In genomic region chrX:75874332-75875291, GRCm38 (mm10) we compare ENCODE assay signal across 8 mouse cellular contexts. TPM values are rescaled to one million over a fixed set of nuclear protein-coding genes. Genes with fewer than 3 reads are reported as not detected.
DNase-seq lines count a peak whose midpoint lies in the region; ATAC-seq and TF ChIP-seq lines count a peak whose summit lies in the region.

Gene Pls3, minus strand, starts transcription at chrX:75875182.

- H3K4me2 ChIP-seq in heart, embryonic 13.5 days = peak within 1 kb of the TSS; percentile 68
- H3K4me2 ChIP-seq in kidney, embryonic 16.5 days (replicated peaks; ENCODE audit: low read depth, low read length) = peak within 1 kb of the TSS; percentile 52
- peak within 1 kb of the TSS; percentile 45 for H3K4me2 ChIP-seq in limb, embryonic 15.5 days
- H3K4me2 ChIP-seq in midbrain, embryonic 16.5 days (ENCODE audit: low read length) = peak within 1 kb of the TSS; percentile 67
- peak within 1 kb of the TSS; percentile 50 for H3K4me2 ChIP-seq in stomach, embryonic 15.5 days

- peak within 1 kb of the TSS; percentile 81 for H3K4me3 ChIP-seq in E14TG2a.4 (replicated peaks; ENCODE audit: low read length)
- peak within 1 kb of the TSS; percentile 68 for H3K4me3 ChIP-seq in brown adipose tissue, adult 24 weeks (ENCODE audit: insufficient read depth, low read depth, low read length)
- H3K4me3 ChIP-seq in forebrain, embryonic 10.5 days = peak within 1 kb of the TSS; percentile 60
- peak within 1 kb of the TSS; percentile 63 for H3K4me3 ChIP-seq in heart, embryonic 13.5 days
- peak within 1 kb of the TSS; percentile 61 for H3K4me3 ChIP-seq in kidney, embryonic 16.5 days (ENCODE audit: low read length)
- peak within 1 kb of the TSS; percentile 50 for H3K4me3 ChIP-seq in limb, embryonic 15.5 days
- peak within 1 kb of the TSS; percentile 54 for H3K4me3 ChIP-seq in midbrain, embryonic 16.5 days (ENCODE audit: low read depth, low read length)
- peak within 1 kb of the TSS; percentile 54 for H3K4me3 ChIP-seq in stomach, embryonic 15.5 days (replicated peaks)

- no peaks in the 10 kb centered on the region for H3K9me3 ChIP-seq in E14TG2a.4 (ENCODE audit: low read length)
- no peaks in the 10 kb centered on the region for H3K9me3 ChIP-seq in forebrain, embryonic 10.5 days
- H3K9me3 ChIP-seq in heart, embryonic 13.5 days = no peaks in the 10 kb centered on the region
- H3K9me3 ChIP-seq in kidney, embryonic 16.5 days (ENCODE audit: low read length) = no peaks in the 10 kb centered on the region
- no peaks in the 10 kb centered on the region for H3K9me3 ChIP-seq in limb, embryonic 15.5 days
- H3K9me3 ChIP-seq in midbrain, embryonic 16.5 days (replicated peaks; ENCODE audit: control insufficient read depth, low read length, poor library complexity, severe bottlenecking) = no peaks in the 10 kb centered on the region
- H3K9me3 ChIP-seq in stomach, embryonic 15.5 days = no peaks in the 10 kb centered on the region

- H3K9ac ChIP-seq in heart, embryonic 13.5 days = peak within 1 kb of the TSS; percentile 83
- peak within 1 kb of the TSS; percentile 68 for H3K9ac ChIP-seq in kidney, embryonic 16.5 days (replicated peaks; ENCODE audit: low read length)
- H3K9ac ChIP-seq in limb, embryonic 15.5 days = peak within 1 kb of the TSS; percentile 28; the same call in 1 of the 2 replicates
- peak within 1 kb of the TSS; percentile 61; the same call in 1 of the 2 replicates for H3K9ac ChIP-seq in midbrain, embryonic 16.5 days (ENCODE audit: low read depth, low read length)
- H3K9ac ChIP-seq in stomach, embryonic 15.5 days = peak within 1 kb of the TSS; percentile 6

- peak; percentile 82 for DNase-seq in forebrain, embryonic 10.5 days (ENCODE audit: extremely low spot score, low spot score)

- H3K36me3 ChIP-seq in E14TG2a.4 (ENCODE audit: insufficient read depth, low read length) = no peaks in the 10 kb centered on the region
- no peaks in the 10 kb centered on the region for H3K36me3 ChIP-seq in forebrain, embryonic 10.5 days (replicated peaks)
- H3K36me3 ChIP-seq in heart, embryonic 13.5 days = no peaks in the 10 kb centered on the region
- no peaks in the 10 kb centered on the region for H3K36me3 ChIP-seq in kidney, embryonic 16.5 days (ENCODE audit: insufficient read depth, low read length)
- H3K36me3 ChIP-seq in limb, embryonic 15.5 days = no peaks in the 10 kb centered on the region
- H3K36me3 ChIP-seq in midbrain, embryonic 16.5 days (ENCODE audit: control insufficient read depth, insufficient read depth, low read length) = no peaks in the 10 kb centered on the region
- no peaks in the 10 kb centered on the region for H3K36me3 ChIP-seq in stomach, embryonic 15.5 days

- peak within 1 kb of the TSS; percentile 96 for H3K27ac ChIP-seq in brown adipose tissue, adult 24 weeks (replicated peaks; ENCODE audit: low read depth, low read length)
- H3K27ac ChIP-seq in forebrain, embryonic 10.5 days = peak within 1 kb of the TSS; percentile 84
- H3K27ac ChIP-seq in heart, embryonic 13.5 days (replicated peaks) = peak within 1 kb of the TSS; percentile 88
- peak within 1 kb of the TSS; percentile 92 for H3K27ac ChIP-seq in kidney, embryonic 16.5 days (ENCODE audit: low read length)
- peak within 1 kb of the TSS; percentile 91 for H3K27ac ChIP-seq in limb, embryonic 15.5 days
- peak within 1 kb of the TSS; percentile 63 for H3K27ac ChIP-seq in midbrain, embryonic 16.5 days (ENCODE audit: low read length)
- peak within 1 kb of the TSS; percentile 88 for H3K27ac ChIP-seq in stomach, embryonic 15.5 days

- H3K27me3 ChIP-seq in E14TG2a.4 (ENCODE audit: insufficient read depth, low read length) = no peaks in the 10 kb centered on the region
- no peaks in the 10 kb centered on the region for H3K27me3 ChIP-seq in forebrain, embryonic 10.5 days (ENCODE audit: poor library complexity, severe bottlenecking)
- peaks cover 4% of the 10 kb centered on the region; the same call in 1 of the 2 replicates for H3K27me3 ChIP-seq in heart, embryonic 13.5 days (replicated peaks)
- H3K27me3 ChIP-seq in kidney, embryonic 16.5 days (ENCODE audit: insufficient read depth, low read length) = peaks cover 8% of the 10 kb centered on the region; the same call in 1 of the 2 replicates
- peaks cover 11% of the 10 kb centered on the region for H3K27me3 ChIP-seq in limb, embryonic 15.5 days
- H3K27me3 ChIP-seq in midbrain, embryonic 16.5 days (ENCODE audit: control insufficient read depth, insufficient read depth, low read depth, low read length) = no peaks in the 10 kb centered on the region
- no peaks in the 10 kb centered on the region for H3K27me3 ChIP-seq in stomach, embryonic 15.5 days (replicated peaks)

- 14% methylated on average over 37 of the region's 45 CpGs for WGBS in forebrain, embryonic 10.5 days
- WGBS in heart, embryonic 13.5 days = 4% methylated on average over 43 of the region's 45 CpGs
- 21% methylated on average over 36 of the region's 45 CpGs for WGBS in kidney, embryonic 16.5 days
- 14% methylated on average over 36 of the region's 45 CpGs for WGBS in limb, embryonic 15.5 days
- 15% methylated on average over 36 of the region's 45 CpGs for WGBS in midbrain, embryonic 16.5 days
- WGBS in stomach, embryonic 15.5 days = 9% methylated on average over 34 of the region's 45 CpGs

- TF ChIP-seq CTCF in E14TG2a.4 (conservative IDR thresholded peaks at IDR 0.05; ENCODE audit: low read length) = no peak

- H3K4me1 ChIP-seq in E14TG2a.4 (replicated peaks; ENCODE audit: low read depth, low read length) = peaks cover 12% of the 10 kb centered on the region; the same call in 1 of the 2 replicates
- no peaks in the 10 kb centered on the region for H3K4me1 ChIP-seq in brown adipose tissue, adult 24 weeks (ENCODE audit: control insufficient read depth, insufficient read depth, insufficient read length, low read length)
- peaks cover 7% of the 10 kb centered on the region; the same call in 1 of the 2 replicates for H3K4me1 ChIP-seq in forebrain, embryonic 10.5 days
- 0 out of 2 replicates have a peak, but pooled peaks cover 4% of the 10 kb centered on the region for H3K4me1 ChIP-seq in heart, embryonic 13.5 days
- H3K4me1 ChIP-seq in kidney, embryonic 16.5 days (ENCODE audit: insufficient read depth, low read length) = no peaks in the 10 kb centered on the region
- H3K4me1 ChIP-seq in limb, embryonic 15.5 days = no peaks in the 10 kb centered on the region
- H3K4me1 ChIP-seq in midbrain, embryonic 16.5 days (ENCODE audit: control insufficient read depth, insufficient read depth, low read length) = no peaks in the 10 kb centered on the region
- no peaks in the 10 kb centered on the region for H3K4me1 ChIP-seq in stomach, embryonic 15.5 days

- peak; percentile 91 for ATAC-seq in heart, embryonic 13.5 days (ENCODE audit: extremely low read depth, insufficient number of reproducible peaks, low FRiP score, low TSS enrichment)
- ATAC-seq in kidney, embryonic 16.5 days (ENCODE audit: low FRiP score, low TSS enrichment) = peak; percentile 99
- peak; percentile 94 for ATAC-seq in limb, embryonic 15.5 days (ENCODE audit: insufficient number of reproducible peaks, low FRiP score, low TSS enrichment, low read depth)
- peak; percentile 99 for ATAC-seq in midbrain, embryonic 16.5 days
- peak; percentile 95 for ATAC-seq in stomach, embryonic 15.5 days (ENCODE audit: insufficient read depth, low FRiP score, low read depth)

RNA-seq across cellular contexts. Expression of gene Pls3, which starts in this region (rescaled TPM):
- 33.5 and 47.8 TPM in 2 replicates for polyA plus RNA-seq in brown adipose tissue, adult 24 weeks (2012; ENCODE audit: insufficient read depth, insufficient read length, missing spikeins)
- polyA plus RNA-seq in forebrain, embryonic 10.5 days (2016; fragmentation: Nextera tagmentation; extraction: Ambion mirVana) = 78.1 and 82.8 TPM in 2 replicates
- polyA plus RNA-seq in heart, embryonic 13.5 days (2015; fragmentation: Nextera tagmentation; extraction: Ambion mirVana) = 66.3 and 74.9 TPM in 2 replicates
- polyA plus RNA-seq in kidney, embryonic 16.5 days (2015; fragmentation: Nextera tagmentation; extraction: Ambion mirVana) = 127 and 132 TPM in 2 replicates
- 122 and 126 TPM in 2 replicates for polyA plus RNA-seq in limb, embryonic 15.5 days (2015; fragmentation: Nextera tagmentation; extraction: Ambion mirVana)
- 31.1 and 31.4 TPM in 2 replicates for polyA plus RNA-seq in midbrain, embryonic 16.5 days (2015; fragmentation: Nextera tagmentation; extraction: Ambion mirVana)
- polyA plus RNA-seq in stomach, embryonic 15.5 days (2015; fragmentation: Nextera tagmentation; extraction: Ambion mirVana) = 84.9 and 85.9 TPM in 2 replicates

Comparison
In these comparisons a context has a peak if more than half of its experiments do, and no peak if none do; other contexts are left out.
1. Peak in every context shown above with its lines: DNase-seq, ATAC-seq, H3K4me3 ChIP-seq and H3K27ac ChIP-seq.
2. H3K9ac ChIP-seq: peak in every context shown above with its lines; median percentile 83 in heart, embryonic 13.5 days; 68 in kidney, embryonic 16.5 days; 61 in midbrain, embryonic 16.5 days; 28 in limb, embryonic 15.5 days; 6 in stomach, embryonic 15.5 days.